Comparison of ENCODE assay signal across 8 mouse cellular contexts in the genomic region with DNA sequence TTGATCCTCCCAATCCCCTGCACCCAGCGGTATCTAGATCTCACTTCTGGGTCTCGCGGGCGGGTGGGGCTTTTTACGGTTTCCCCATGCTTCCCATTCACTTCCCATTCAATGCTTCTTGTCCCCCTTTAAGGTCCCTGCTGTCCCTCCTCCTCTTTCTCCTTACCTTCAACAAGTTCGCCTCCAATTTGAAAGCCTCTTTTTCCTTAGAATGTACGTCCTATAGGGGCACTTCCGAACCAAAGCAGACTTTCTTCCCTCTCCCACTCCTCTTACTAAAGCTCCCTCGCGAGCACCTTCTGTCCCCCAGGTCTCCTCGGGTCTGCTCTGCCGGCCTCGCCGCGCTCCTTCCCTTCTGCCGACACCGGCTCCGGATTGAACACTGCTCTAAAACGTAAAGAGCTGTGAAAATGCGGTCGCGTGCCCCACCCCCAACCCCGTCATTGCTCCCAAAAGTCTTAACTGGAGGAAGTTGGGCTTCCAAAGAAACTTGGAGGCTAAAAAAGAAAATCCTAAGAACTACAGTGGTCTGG. TPM values are rescaled to one million over a fixed set of nuclear protein-coding genes. Genes with fewer than 3 reads are reported as not detected.
DNase-seq lines count a peak whose midpoint lies in the region; ATAC-seq and TF ChIP-seq lines count a peak whose summit lies in the region.

TSS of gene Gata3 (minus strand) at position 384 of the 533 bp plus-strand sequence.

- H3K36me3 ChIP-seq in kidney, embryonic 16.5 days (ENCODE audit: insufficient read depth, low read length): no peaks in the 10 kb centered on the region
- no peaks in the 10 kb centered on the region for H3K36me3 ChIP-seq in hindbrain, postnatal 0 days (ENCODE audit: insufficient read depth, low read length)
- no peaks in the 10 kb centered on the region for H3K36me3 ChIP-seq in midbrain, postnatal 0 days (ENCODE audit: insufficient read depth, low read length)

- peak within 1 kb of the TSS; percentile 80 for H3K27ac ChIP-seq in kidney, embryonic 16.5 days (ENCODE audit: low read length)
- H3K27ac ChIP-seq in hindbrain, postnatal 0 days: no peak within 1 kb of the TSS
- no peak within 1 kb of the TSS for H3K27ac ChIP-seq in midbrain, postnatal 0 days (ENCODE audit: low read depth, low read length)

- H3K27me3 ChIP-seq in kidney, embryonic 16.5 days (ENCODE audit: insufficient read depth, low read length): peaks cover 92% of the 10 kb centered on the region
- H3K27me3 ChIP-seq in hindbrain, postnatal 0 days (ENCODE audit: insufficient read depth, low read length): peaks cover 79% of the 10 kb centered on the region
- peaks cover 64% of the 10 kb centered on the region for H3K27me3 ChIP-seq in midbrain, postnatal 0 days (ENCODE audit: insufficient read depth, low read length)

- H3K9me3 ChIP-seq in kidney, embryonic 16.5 days (ENCODE audit: low read length): no peaks in the 10 kb centered on the region
- no peaks in the 10 kb centered on the region for H3K9me3 ChIP-seq in hindbrain, postnatal 0 days (ENCODE audit: low read length)
- H3K9me3 ChIP-seq in midbrain, postnatal 0 days (ENCODE audit: low read length): no peaks in the 10 kb centered on the region

- peak within 1 kb of the TSS; percentile 48 for H3K4me2 ChIP-seq in kidney, embryonic 16.5 days (replicated peaks; ENCODE audit: low read depth, low read length)
- H3K4me2 ChIP-seq in hindbrain, postnatal 0 days (ENCODE audit: low read depth, low read length): peak within 1 kb of the TSS; percentile 33
- H3K4me2 ChIP-seq in midbrain, postnatal 0 days (ENCODE audit: low read depth, low read length, poor library complexity, severe bottlenecking): peak within 1 kb of the TSS; percentile 71

- H3K9ac ChIP-seq in kidney, embryonic 16.5 days (replicated peaks; ENCODE audit: low read length): peak within 1 kb of the TSS; percentile 55
- H3K9ac ChIP-seq in hindbrain, postnatal 0 days (replicated peaks; ENCODE audit: low read length): no peak within 1 kb of the TSS
- H3K9ac ChIP-seq in midbrain, postnatal 0 days (replicated peaks; ENCODE audit: low read length, poor library complexity, severe bottlenecking): no peak within 1 kb of the TSS

- no peak for ATAC-seq in kidney, embryonic 16.5 days (ENCODE audit: low FRiP score, low TSS enrichment)
- no peak; the same call in 1 of the 2 replicates for ATAC-seq in hindbrain, postnatal 0 days
- ATAC-seq in midbrain, postnatal 0 days (ENCODE audit: low FRiP score): no peak

- DNase-seq in kidney, adult 9 months: no peak
- no peak for DNase-seq in adrenal gland, postnatal 10 days
- no peak for DNase-seq in hindbrain, postnatal 0 days (ENCODE audit: low spot score)
- no peak for DNase-seq in midbrain, postnatal 0 days (ENCODE audit: low spot score)
- no peak for DNase-seq in right cerebral cortex, postnatal 10 days (ENCODE audit: low spot score in 2 of 2)
- no peak for DNase-seq in spleen, postnatal 4 days (ENCODE audit: low spot score in 2 of 2)
- no peak for DNase-seq in urinary bladder, adult 18-20 months (ENCODE audit: low spot score in 2 of 2)

- 1% methylated on average over 23 of the region's 23 CpGs for WGBS in kidney, embryonic 16.5 days
- under 1% methylated on average over 23 of the region's 23 CpGs for WGBS in hindbrain, postnatal 0 days
- under 1% methylated on average over 23 of the region's 23 CpGs for WGBS in midbrain, postnatal 0 days

- no peaks in the 10 kb centered on the region for H3K4me1 ChIP-seq in kidney, embryonic 16.5 days (ENCODE audit: insufficient read depth, low read length)
- H3K4me1 ChIP-seq in hindbrain, postnatal 0 days (ENCODE audit: insufficient read depth, low read length): no peaks in the 10 kb centered on the region
- H3K4me1 ChIP-seq in midbrain, postnatal 0 days (ENCODE audit: insufficient read depth, low read length): no peaks in the 10 kb centered on the region

- no peak for TF ChIP-seq CTCF in hindbrain, postnatal 0 days (IDR thresholded peaks at IDR 0.05; ENCODE audit: low read depth)
- no peak for TF ChIP-seq CTCF in midbrain, postnatal 0 days (IDR thresholded peaks at IDR 0.05)

- peak within 1 kb of the TSS; percentile 39 for H3K4me3 ChIP-seq in kidney, embryonic 16.5 days (ENCODE audit: low read length)
- H3K4me3 ChIP-seq in hindbrain, postnatal 0 days (ENCODE audit: low read length): peak within 1 kb of the TSS; percentile 20; the same call in 1 of the 2 replicates
- peak within 1 kb of the TSS; percentile 43 for H3K4me3 ChIP-seq in midbrain, postnatal 0 days (ENCODE audit: low read depth, low read length)

RNA-seq across cellular contexts. Expression of gene Gata3, which starts in this region (rescaled TPM):
- polyA plus RNA-seq in kidney, embryonic 16.5 days (2015; fragmentation: Nextera tagmentation; extraction: Ambion mirVana): 103 and 117 TPM in 2 replicates
- total RNA-seq in adrenal gland, postnatal 10 days (2021): 10 to 100 TPM; 12.3 to 14.8 TPM
- 2.3 and 3.5 TPM in 2 replicates for total RNA-seq in hindbrain, postnatal 0 days (2014; rRNA removed)
- 17.6 and 20.5 TPM in 2 replicates for polyA plus RNA-seq in hindbrain, postnatal 0 days (2015; fragmentation: Nextera tagmentation; extraction: Ambion mirVana)
- total RNA-seq in midbrain, postnatal 0 days (2014; rRNA removed): 13.3 and 14.5 TPM in 2 replicates
- polyA plus RNA-seq in midbrain, postnatal 0 days (2015; fragmentation: Nextera tagmentation; extraction: Ambion mirVana): 88.9 and 94.6 TPM in 2 replicates
